Mouse (Mus musculus) lung, postnatal 0 days (tissue): ENCODE measurements around the gene Col8a2.

ENCODE experiments used
- CTCF ChIP-seq: IDR thresholded peaks from 2 replicates; pipeline ENCODE4 v1.5.1; 2016; ENCODE audit warnings: antibody characterized with exemption, mild to moderate bottlenecking
- EP300 ChIP-seq: IDR thresholded peaks from 2 replicates; pipeline ENCODE4 v1.6.1; 2016; ENCODE audit warnings: antibody characterized with exemption, mild to moderate bottlenecking, control low read depth

- TF ChIP-seq CTCF (peak; percentile 45; the same call in 1 of the 2 replicates), EP300 (no peak)
These were observed 22.8 kb downstream of the Col8a2 start for GRCm38 (mm10) chr4:126309211-126309921.
